Mouse (Mus musculus) lung, postnatal 0 days (tissue): ENCODE results near the gene Lrrc4b. TPM values are rescaled to one million over a fixed set of nuclear protein-coding genes. Genes with fewer than 3 reads are reported as not detected.

Experiments
- ATAC-seq: fragments of 200-750 bp; cut with Nextera tagmentation; 2 replicates; pipeline ENCODE4 v1.8.0; 2017; ENCODE audit warnings: moderate library complexity
- DNase-seq: peaks from one replicate; pipeline ENCODE4 v3.0.0-alpha.2; 2016; ENCODE audit warnings: low spot score
- H3K27ac ChIP-seq: fragments of 300-500 bp; sonication (generic); 2 replicates; pipeline ENCODE4 v1.5.1; 2014; ENCODE audit warnings: antibody characterized with exemption, mild to moderate bottlenecking, low read length, mixed read lengths
- H3K27me3 ChIP-seq: fragments of 300-500 bp; sonication (generic); replicated peaks from 2 replicates; pipeline ENCODE4 v1.6.1; 2014; ENCODE audit warnings: low read length, mixed read lengths; ENCODE audit not compliant: insufficient read depth
- H3K36me3 ChIP-seq: fragments of 300-500 bp; sonication (generic); 2 replicates; pipeline ENCODE4 v1.6.1; 2014; ENCODE audit warnings: low read length, mixed read lengths; ENCODE audit not compliant: insufficient read depth
- H3K4me1 ChIP-seq: fragments of 300-500 bp; sonication (generic); 2 replicates; pipeline ENCODE4 v1.6.1; 2014; ENCODE audit warnings: antibody characterized with exemption, low read depth, low read length, mixed read lengths; ENCODE audit not compliant: insufficient read depth
- H3K4me2 ChIP-seq: fragments of 300-500 bp; sonication (generic); replicated peaks from 2 replicates; pipeline ENCODE4 v1.6.1; 2014; ENCODE audit warnings: low read depth, mild to moderate bottlenecking, low read length, moderate library complexity, mixed read lengths
- H3K4me3 ChIP-seq: fragments of 300-500 bp; sonication (generic); 2 replicates; pipeline ENCODE4 v1.5.1; 2014; ENCODE audit warnings: low read depth, low read length
- H3K9ac ChIP-seq: fragments of 300-500 bp; sonication (generic); replicated peaks from 2 replicates; pipeline ENCODE4 v1.6.1; 2014; ENCODE audit warnings: low read depth, mild to moderate bottlenecking
- H3K9me3 ChIP-seq: fragments of 300-500 bp; sonication (generic); 2 replicates; pipeline ENCODE4 v1.6.1; 2016; ENCODE audit warnings: low read length, mixed read lengths
- CTCF ChIP-seq: IDR thresholded peaks from 2 replicates; pipeline ENCODE4 v1.5.1; 2016; ENCODE audit warnings: antibody characterized with exemption, mild to moderate bottlenecking
- EP300 ChIP-seq: IDR thresholded peaks from 2 replicates; pipeline ENCODE4 v1.6.1; 2016; ENCODE audit warnings: antibody characterized with exemption, mild to moderate bottlenecking, control low read depth
- WGBS: fragments of 180-500 bp; shearing (Covaris S2); extraction: QIAGEN DNeasy Blood & Tissue Kit; methylation state at CpG from one replicate; pipeline ENCODE4 v1.1.7; 2014; 5-methylcytosine and 5-hydroxymethylcytosine counted together
- polyA plus RNA-seq: library from polyadenylated mRNA; unstranded; fragments of >200 nt; fragmentation: Nextera tagmentation; extraction: Ambion mirVana; gene quantifications from 2 replicates; pipeline ENCODE4 v1.2.1, GENCODE M21; 2015

The Lrrc4b gene
- polyA plus RNA-seq, 1 experiment from 2014 or later = 0.51 TPM

- Histone ChIP-seq H3K27ac (no peak overlapping the region), H3K4me3 (no peak overlapping the region), H3K36me3 (no peaks in the 10 kb centered on the region), H3K9ac (no peak overlapping the region), H3K4me1 (no peaks in the 10 kb centered on the region), H3K27me3 (no peaks in the 10 kb centered on the region), H3K9me3 (no peaks in the 10 kb centered on the region), H3K4me2 (no peak overlapping the region)
- WGBS = 55% methylated on average over 6 of the region's 6 CpGs
- peak; percentile 76 for ATAC-seq
- TF ChIP-seq CTCF = no peak
- TF ChIP-seq EP300 = no peak
- peak; percentile 68 for DNase-seq
Observed at GRCm38 (mm10) chr7:44413307-44413706, 15.5 kb upstream of the Lrrc4b start.

DNA sequence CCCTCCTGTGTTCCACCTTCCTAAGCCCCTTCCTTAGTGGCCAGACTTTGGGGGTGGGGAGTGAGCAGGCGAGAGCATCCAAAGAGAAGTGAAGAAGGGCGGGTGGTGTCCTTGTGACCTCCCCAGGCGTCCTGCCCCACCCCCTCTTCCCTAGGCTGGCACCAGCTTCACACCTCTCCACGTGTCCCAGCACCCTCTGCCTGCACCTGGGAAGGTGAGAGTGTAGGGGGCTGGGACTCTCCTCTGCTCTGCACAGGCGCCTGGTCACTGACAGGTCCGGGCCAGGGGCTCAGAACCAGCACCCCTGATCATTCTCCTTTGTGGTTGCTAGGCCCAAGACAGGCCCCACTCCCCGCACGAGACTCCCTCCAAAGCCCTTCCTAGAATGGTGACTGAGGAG lies 1.2 kb upstream of the Lrrc4b start:
- no peaks in the 10 kb centered on the region for H3K4me1 ChIP-seq
- no peak overlapping the region for H3K9ac ChIP-seq
- DNase-seq (no peak), ATAC-seq (no peak)
- no peaks in the 10 kb centered on the region for H3K36me3 ChIP-seq
- peaks cover 25% of the 10 kb centered on the region for H3K27me3 ChIP-seq
- H3K27ac ChIP-seq = no peak overlapping the region
- H3K4me3 ChIP-seq = no peak overlapping the region
- H3K4me2 ChIP-seq = no peak overlapping the region
- H3K9me3 ChIP-seq = no peaks in the 10 kb centered on the region
- TF ChIP-seq CTCF (no peak), EP300 (no peak)
- 14% methylated on average over 8 of the region's 8 CpGs for WGBS

- Histone ChIP-seq H3K27ac (no peak overlapping the region), H3K4me1 (no peaks in the 10 kb centered on the region), H3K9ac (no peak overlapping the region), H3K4me2 (peak overlapping the region; percentile 57), H3K27me3 (peaks cover 25% of the 10 kb centered on the region), H3K4me3 (no peak overlapping the region; the same call in 1 of the 2 replicates), H3K9me3 (no peaks in the 10 kb centered on the region), H3K36me3 (no peaks in the 10 kb centered on the region)
- TF ChIP-seq EP300 = no peak
- no peak for TF ChIP-seq CTCF
- WGBS = 3% methylated on average over 17 of the region's 38 CpGs
- DNase-seq (no peak), ATAC-seq (no peak)
Observed at GRCm38 (mm10) chr7:44428171-44428950, 457 bp upstream of the Lrrc4b start.

DNA sequence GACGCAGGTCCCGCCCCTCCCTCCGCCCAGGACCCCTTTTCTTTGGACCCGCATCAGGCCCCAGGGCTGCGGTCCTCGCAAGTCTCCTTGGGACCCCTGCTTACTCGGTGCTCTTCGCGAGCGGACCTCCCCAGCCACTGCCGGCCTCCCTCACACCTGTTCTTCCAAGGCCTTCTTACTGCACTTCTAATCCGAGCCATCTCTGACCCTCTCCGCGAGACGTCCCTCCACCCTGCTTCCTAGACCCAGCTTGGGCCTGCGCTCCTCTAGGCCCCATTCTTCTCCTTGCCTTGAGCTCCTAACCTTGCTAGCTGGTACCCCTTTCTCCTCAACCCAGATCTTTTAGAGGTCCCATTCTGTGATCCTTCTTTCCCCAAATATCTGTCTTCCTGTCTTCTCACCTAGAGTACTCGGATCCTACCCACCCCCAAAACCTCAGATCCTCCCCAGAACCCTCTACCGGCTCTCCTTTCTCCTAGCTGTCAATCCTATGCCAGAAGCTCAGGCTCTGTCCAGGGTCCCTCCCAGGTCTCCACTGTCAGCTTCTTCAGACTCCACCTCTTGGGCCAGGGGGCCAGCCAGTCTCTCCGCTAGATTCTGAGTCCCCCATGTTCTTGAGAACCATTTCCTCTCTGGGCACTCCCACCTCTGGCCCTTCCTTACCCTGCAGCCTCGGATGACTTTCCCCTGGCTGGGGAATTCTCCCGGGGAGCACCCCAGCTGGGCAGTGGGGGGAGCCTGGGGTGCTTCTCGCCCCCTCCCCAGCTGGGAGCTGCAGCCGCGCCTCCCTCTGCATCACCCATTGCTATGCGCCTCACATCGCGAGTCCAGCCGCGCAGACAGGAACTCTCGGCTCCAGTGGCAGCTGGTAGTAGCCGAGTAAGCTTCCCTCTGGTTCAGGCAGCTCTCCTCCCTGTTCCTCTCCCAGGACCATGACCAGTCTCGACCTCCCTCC lies 993 bp downstream of the Lrrc4b start:
- peaks cover 25% of the 10 kb centered on the region for H3K27me3 ChIP-seq
- H3K36me3 ChIP-seq = no peaks in the 10 kb centered on the region
- H3K4me2 ChIP-seq = peak overlapping the region; percentile 57; the same call in 1 of the 2 replicates
- H3K9ac ChIP-seq = no peak overlapping the region
- no peak overlapping the region; the same call in 1 of the 2 replicates for H3K4me3 ChIP-seq
- WGBS = 7% methylated on average over 23 of the region's 32 CpGs
- TF ChIP-seq EP300 = no peak
- TF ChIP-seq CTCF = no peak
- H3K9me3 ChIP-seq = no peaks in the 10 kb centered on the region
- DNase-seq = no peak
- no peaks in the 10 kb centered on the region for H3K4me1 ChIP-seq
- no peak for ATAC-seq
- no peak overlapping the region for H3K27ac ChIP-seq

- H3K4me1 ChIP-seq = no peaks in the 10 kb centered on the region
- ATAC-seq (no peak), DNase-seq (no peak)
- no peak overlapping the region for H3K4me2 ChIP-seq
- no peaks in the 10 kb centered on the region for H3K9me3 ChIP-seq
- H3K27me3 ChIP-seq = peaks cover 20% of the 10 kb centered on the region
- H3K27ac ChIP-seq = no peak overlapping the region
- TF ChIP-seq EP300 (no peak), CTCF (no peak)
- H3K9ac ChIP-seq = no peak overlapping the region
- H3K36me3 ChIP-seq = no peaks in the 10 kb centered on the region
- WGBS = 66% methylated on average over 6 of the region's 6 CpGs
- no peak overlapping the region for H3K4me3 ChIP-seq
Observed at GRCm38 (mm10) chr7:44432550-44432949, 3.7 kb downstream of the Lrrc4b start.

DNA sequence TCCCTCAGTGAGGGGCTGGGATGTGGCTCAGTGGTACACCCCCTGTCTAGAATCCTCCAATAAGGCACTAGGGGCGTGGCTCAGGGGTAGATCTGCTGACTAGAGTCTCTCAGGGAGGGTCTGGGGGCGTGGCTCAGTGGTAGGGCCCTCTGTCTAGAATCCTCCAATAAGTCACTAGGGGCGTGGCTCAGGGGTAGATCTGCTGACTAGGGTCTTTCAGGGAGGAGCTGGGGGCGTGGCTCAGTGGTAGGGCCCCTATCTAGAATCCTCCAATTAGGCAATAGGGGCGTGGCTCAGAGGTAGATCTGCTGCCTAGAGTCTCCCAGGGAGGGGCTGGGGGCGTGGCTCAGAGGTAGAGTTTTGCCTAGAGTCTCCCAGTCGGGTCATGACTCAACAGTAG lies 4.6 kb downstream of the Lrrc4b start:
- no peak overlapping the region for H3K4me3 ChIP-seq
- no peak overlapping the region for H3K4me2 ChIP-seq
- ATAC-seq (peak; percentile 38), DNase-seq (peak; percentile 18)
- peaks cover 15% of the 10 kb centered on the region for H3K27me3 ChIP-seq
- no peak for TF ChIP-seq CTCF
- TF ChIP-seq EP300 = no peak
- 9% methylated on average over 7 of the region's 7 CpGs for WGBS
- H3K36me3 ChIP-seq = no peaks in the 10 kb centered on the region
- no peak overlapping the region for H3K9ac ChIP-seq
- no peaks in the 10 kb centered on the region for H3K9me3 ChIP-seq
- no peaks in the 10 kb centered on the region for H3K4me1 ChIP-seq
- no peak overlapping the region for H3K27ac ChIP-seq
